Mouse (Mus musculus) forebrain, embryonic 13.5 days (tissue): ENCODE measurements at regions not wholly inside any gene's neighbourhood (a gene's known extent, or its start where the extent isn't known, plus 50 kb on each side); places are given as distances from the start of the nearest gene placed in this dataset.

Source experiments
- ATAC-seq: fragments of 200-750 bp; cut with Nextera tagmentation; 2 replicates; pipeline ENCODE4 v1.8.0; 2017
- H3K27ac ChIP-seq: fragments of 300-500 bp; sonication (generic); 2 replicates; pipeline ENCODE4 v1.5.1; 2015; ENCODE audit warnings: inconsistent platforms, mild to moderate bottlenecking, moderate library complexity
- H3K27me3 ChIP-seq: fragments of 300-500 bp; sonication (generic); 2 replicates; pipeline ENCODE4 v1.6.1; 2015; ENCODE audit warnings: mild to moderate bottlenecking, inconsistent platforms
- H3K36me3 ChIP-seq: fragments of 300-500 bp; sonication (generic); 2 replicates; pipeline ENCODE4 v1.6.1; 2015; ENCODE audit warnings: mild to moderate bottlenecking, inconsistent platforms; ENCODE audit not compliant: poor library complexity, severe bottlenecking
- H3K4me1 ChIP-seq: fragments of 300-500 bp; sonication (generic); 2 replicates; pipeline ENCODE4 v1.6.1; 2015; ENCODE audit warnings: inconsistent platforms
- H3K4me2 ChIP-seq: fragments of 300-500 bp; sonication (generic); 2 replicates; pipeline ENCODE4 v1.6.1; 2015; ENCODE audit warnings: inconsistent platforms, mild to moderate bottlenecking, moderate library complexity
- H3K4me3 ChIP-seq: fragments of 300-500 bp; sonication (generic); 2 replicates; pipeline ENCODE4 v1.5.1; 2015; ENCODE audit warnings: mild to moderate bottlenecking, inconsistent platforms
- H3K9ac ChIP-seq: fragments of 300-500 bp; sonication (generic); 2 replicates; pipeline ENCODE4 v1.6.1; 2015; ENCODE audit warnings: mild to moderate bottlenecking, inconsistent platforms
- H3K9me3 ChIP-seq: fragments of 300-500 bp; sonication (generic); replicated peaks from 2 replicates; pipeline ENCODE4 v1.6.1; 2016; ENCODE audit warnings: inconsistent platforms
- WGBS: fragments of 180-500 bp; shearing (Covaris S2); methylation state at CpG from one replicate; pipeline ENCODE4 v1.1.7; 2015; 5-methylcytosine and 5-hydroxymethylcytosine counted together

DNA sequence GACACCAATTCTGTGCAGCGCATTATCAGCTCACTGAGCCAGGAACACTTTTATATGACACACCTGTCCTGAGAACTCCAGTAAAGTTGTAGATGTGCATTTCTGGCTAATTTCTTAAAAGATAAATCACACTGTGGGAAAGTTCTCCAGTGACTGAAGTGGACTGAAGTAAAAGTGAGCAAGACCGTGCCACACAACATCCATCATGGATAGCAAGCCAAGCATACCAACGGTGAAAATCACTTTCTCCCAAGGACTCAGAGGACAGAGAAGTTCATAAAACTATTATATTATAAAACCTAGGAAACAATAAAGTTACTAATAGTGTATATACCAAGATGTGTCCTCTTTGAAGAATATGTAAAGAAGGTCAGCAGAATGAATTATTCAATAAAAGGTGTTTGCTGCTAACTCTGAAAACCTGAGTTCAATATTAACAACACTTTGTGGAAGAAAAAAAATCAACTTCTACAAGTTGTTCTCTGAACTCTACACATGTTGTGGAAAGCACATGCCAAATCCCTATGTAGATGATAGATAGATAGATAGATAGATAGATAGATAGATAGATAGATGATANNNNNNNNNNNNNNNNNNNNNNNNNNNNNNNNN is 298.2 kb upstream of the Igbp1b start:
- Histone ChIP-seq H3K27ac (no peak overlapping the region), H3K4me2 (no peak overlapping the region), H3K9ac (no peak overlapping the region), H3K4me3 (no peak overlapping the region), H3K27me3 (no peaks in the 10 kb centered on the region), H3K36me3 (no peaks in the 10 kb centered on the region), H3K4me1 (no peaks in the 10 kb centered on the region), H3K9me3 (no peaks in the 10 kb centered on the region)
- WGBS: 96% methylated on average over 3 of the region's 3 CpGs
- no peak for ATAC-seq

DNA sequence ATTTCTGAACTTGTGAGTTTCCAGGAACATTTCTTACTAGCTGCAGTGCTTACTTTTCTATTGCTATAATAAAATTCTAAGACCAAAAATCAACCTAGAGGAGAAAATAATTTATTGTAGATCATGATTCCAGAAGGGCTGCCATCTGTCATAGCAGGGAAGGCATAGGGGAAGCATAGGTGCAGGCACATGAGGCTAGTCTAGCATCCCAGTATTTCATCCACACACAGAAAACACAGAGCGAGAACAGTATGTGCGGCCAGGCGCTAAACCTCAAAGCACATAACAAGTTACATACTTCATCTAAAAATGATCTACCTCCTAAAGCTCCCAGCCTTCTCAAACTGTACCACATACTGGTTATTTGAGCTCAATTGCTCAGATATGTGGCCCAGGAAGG is 292.5 kb upstream of the Igbp1b start:
- no peak overlapping the region for H3K4me3 ChIP-seq
- no peaks in the 10 kb centered on the region for H3K27me3 ChIP-seq
- no peaks in the 10 kb centered on the region for H3K36me3 ChIP-seq
- no peaks in the 10 kb centered on the region for H3K9me3 ChIP-seq
- no peak overlapping the region for H3K4me2 ChIP-seq
- no peaks in the 10 kb centered on the region for H3K4me1 ChIP-seq
- WGBS: 97% methylated on average over 3 of the region's 3 CpGs
- no peak overlapping the region for H3K9ac ChIP-seq
- no peak overlapping the region for H3K27ac ChIP-seq
- no peak for ATAC-seq

DNA sequence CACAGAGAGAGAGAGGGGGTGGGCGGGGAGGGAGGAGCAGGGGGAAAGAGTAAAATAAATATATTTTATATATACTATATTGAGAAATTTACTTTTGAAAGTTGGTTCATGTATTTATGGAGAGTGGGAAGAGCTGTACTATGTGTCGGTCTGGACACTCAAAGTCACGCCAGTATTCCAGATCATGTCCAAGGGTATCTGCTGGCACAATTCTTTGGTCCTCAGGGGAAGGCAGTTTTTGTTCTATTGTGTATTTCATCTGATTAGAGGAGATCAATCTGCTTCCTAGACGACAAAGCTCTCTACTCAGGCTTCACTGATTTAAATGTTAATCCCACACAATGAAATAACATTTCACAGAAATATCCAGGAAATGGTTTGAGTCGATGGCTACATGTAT is 288.3 kb upstream of the Igbp1b start:
- H3K9ac ChIP-seq: no peak overlapping the region
- 48% methylated on average over 5 of the region's 5 CpGs for WGBS
- no peaks in the 10 kb centered on the region for H3K9me3 ChIP-seq
- H3K4me1 ChIP-seq: no peaks in the 10 kb centered on the region
- H3K27me3 ChIP-seq: no peaks in the 10 kb centered on the region
- no peaks in the 10 kb centered on the region for H3K36me3 ChIP-seq
- no peak overlapping the region for H3K4me3 ChIP-seq
- no peak for ATAC-seq
- H3K27ac ChIP-seq: no peak overlapping the region
- no peak overlapping the region for H3K4me2 ChIP-seq

DNA sequence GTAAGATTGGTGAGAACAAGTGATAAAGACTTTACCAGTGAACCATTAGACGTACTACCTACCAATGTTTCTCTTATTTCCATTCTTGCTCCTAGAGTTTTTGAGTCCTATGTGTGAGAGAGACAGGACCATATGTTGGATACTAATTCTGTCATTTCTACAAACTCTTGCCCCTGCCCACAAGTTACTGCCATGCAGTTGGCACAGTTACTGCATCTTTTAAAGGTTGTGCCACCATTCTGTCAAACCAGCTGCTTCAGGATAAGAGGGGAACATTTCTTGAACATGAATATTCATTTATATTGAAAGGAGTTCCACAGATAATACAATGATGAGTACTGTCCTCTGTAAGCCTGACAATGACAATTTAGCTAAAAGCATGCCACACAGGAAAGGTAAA is 287.1 kb upstream of the Igbp1b start:
- 47% methylated on average over 1 of the region's 1 CpGs for WGBS
- H3K4me3 ChIP-seq: no peak overlapping the region
- H3K36me3 ChIP-seq: no peaks in the 10 kb centered on the region
- H3K4me2 ChIP-seq: no peak overlapping the region
- no peaks in the 10 kb centered on the region for H3K9me3 ChIP-seq
- no peaks in the 10 kb centered on the region for H3K27me3 ChIP-seq
- no peak overlapping the region for H3K9ac ChIP-seq
- H3K4me1 ChIP-seq: no peaks in the 10 kb centered on the region
- no peak for ATAC-seq
- H3K27ac ChIP-seq: no peak overlapping the region

DNA sequence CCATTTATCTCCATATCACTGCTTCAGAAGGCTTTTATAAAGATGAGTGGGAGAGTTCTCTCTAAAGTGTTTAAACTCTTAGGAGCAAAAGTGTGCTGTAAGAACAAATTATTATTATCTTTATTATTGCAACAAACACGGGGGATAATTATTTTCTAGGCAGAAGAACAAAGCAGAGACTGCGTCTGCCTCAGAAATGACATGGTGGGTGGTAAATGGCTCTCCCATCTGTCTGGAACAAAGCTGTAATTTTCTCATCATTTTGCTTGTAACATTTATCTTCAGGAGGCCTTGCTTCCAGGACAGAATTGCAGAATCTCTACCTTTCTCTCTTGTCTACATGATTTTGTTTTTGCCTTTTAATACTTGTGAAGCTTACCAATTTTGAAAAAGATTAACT is 261.8 kb upstream of the Igbp1b start:
- H3K4me2 ChIP-seq: no peak overlapping the region
- no peak overlapping the region for H3K9ac ChIP-seq
- 51% methylated on average over 2 of the region's 2 CpGs for WGBS
- H3K27ac ChIP-seq: no peak overlapping the region
- H3K4me1 ChIP-seq: no peaks in the 10 kb centered on the region
- H3K36me3 ChIP-seq: no peaks in the 10 kb centered on the region
- ATAC-seq: no peak
- H3K4me3 ChIP-seq: no peak overlapping the region
- no peaks in the 10 kb centered on the region for H3K27me3 ChIP-seq
- H3K9me3 ChIP-seq: no peaks in the 10 kb centered on the region

DNA sequence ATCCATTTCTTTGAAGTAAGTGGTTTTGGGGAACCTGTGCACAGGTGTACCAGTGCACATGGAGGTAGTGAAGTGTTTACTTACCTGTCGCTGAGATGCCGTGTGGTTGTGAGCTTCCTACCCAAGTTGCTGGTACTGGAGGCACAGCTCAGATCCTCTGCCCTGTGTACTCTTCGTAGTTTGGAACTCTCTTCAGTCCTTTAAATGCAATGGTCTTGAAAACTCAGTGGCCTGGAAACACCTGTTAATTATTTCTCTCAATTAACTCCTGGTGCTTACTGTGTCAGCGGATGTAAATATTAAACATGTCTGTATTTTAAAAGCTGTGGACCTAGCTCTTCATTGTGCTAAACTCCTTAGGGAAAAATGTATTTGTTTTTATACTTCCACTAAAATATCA is 261.2 kb upstream of the Igbp1b start:
- no peak for ATAC-seq
- Histone ChIP-seq H3K27ac (no peak overlapping the region), H3K27me3 (no peaks in the 10 kb centered on the region), H3K4me3 (no peak overlapping the region), H3K9me3 (no peaks in the 10 kb centered on the region), H3K4me2 (no peak overlapping the region), H3K9ac (no peak overlapping the region), H3K4me1 (no peaks in the 10 kb centered on the region), H3K36me3 (no peaks in the 10 kb centered on the region)
- WGBS: 89% methylated on average over 4 of the region's 4 CpGs

DNA sequence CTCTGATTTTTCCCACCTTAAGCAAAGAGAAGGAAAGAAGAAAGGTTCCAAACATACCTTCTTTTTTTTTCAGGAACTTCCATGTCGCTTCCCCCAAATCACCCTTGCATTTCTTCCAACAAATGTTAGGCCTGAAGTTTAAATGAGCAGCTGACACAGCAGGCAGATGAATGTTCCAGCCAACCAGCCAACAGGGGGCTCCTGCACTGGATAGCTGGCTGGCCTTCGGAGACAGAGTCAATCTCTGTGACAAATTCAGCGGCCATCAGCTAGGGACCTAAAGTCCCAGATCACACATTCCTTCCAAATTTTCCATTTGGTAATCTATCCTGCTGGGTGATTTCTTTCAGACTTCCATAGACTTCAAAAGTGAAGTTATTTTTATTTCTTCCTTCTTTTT is 256.6 kb upstream of the Igbp1b start:
- 71% methylated on average over 3 of the region's 3 CpGs for WGBS
- Histone ChIP-seq H3K9me3 (no peaks in the 10 kb centered on the region), H3K36me3 (no peaks in the 10 kb centered on the region), H3K27ac (no peak overlapping the region), H3K4me3 (no peak overlapping the region), H3K4me2 (no peak overlapping the region), H3K4me1 (no peaks in the 10 kb centered on the region), H3K9ac (no peak overlapping the region), H3K27me3 (no peaks in the 10 kb centered on the region)
- ATAC-seq: no peak

DNA sequence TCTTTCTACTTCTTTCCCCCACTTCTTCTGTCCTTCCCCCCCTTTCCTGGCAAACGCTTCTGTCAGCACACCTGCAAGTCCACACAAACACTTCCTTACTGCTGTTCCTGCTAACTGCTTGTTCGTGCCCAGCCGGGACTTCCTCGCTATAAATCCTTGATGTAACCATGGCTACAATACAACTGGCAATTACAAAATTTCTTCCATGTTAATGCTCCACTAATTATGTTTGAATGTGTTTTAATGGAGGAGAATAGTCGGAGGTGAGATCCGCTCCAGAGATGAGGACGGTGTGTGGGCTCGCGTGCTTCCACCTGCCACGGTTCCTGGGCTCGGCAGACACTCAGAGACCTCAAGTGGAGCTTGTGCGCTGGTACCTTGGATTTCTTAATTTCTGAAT is 215.3 kb upstream of the Igbp1b start:
- no peak overlapping the region for H3K4me3 ChIP-seq
- H3K4me1 ChIP-seq: peaks cover 12% of the 10 kb centered on the region
- peak overlapping the region; percentile 42 for H3K4me2 ChIP-seq
- H3K9ac ChIP-seq: no peak overlapping the region
- H3K36me3 ChIP-seq: no peaks in the 10 kb centered on the region
- H3K27ac ChIP-seq: 0 out of 2 replicates have a peak overlapping the region, but pooled peaks have one; percentile 31
- no peaks in the 10 kb centered on the region for H3K9me3 ChIP-seq
- WGBS: 41% methylated on average over 12 of the region's 12 CpGs
- peak; percentile 77 for ATAC-seq
- H3K27me3 ChIP-seq: no peaks in the 10 kb centered on the region; the same call in 1 of the 2 replicates

DNA sequence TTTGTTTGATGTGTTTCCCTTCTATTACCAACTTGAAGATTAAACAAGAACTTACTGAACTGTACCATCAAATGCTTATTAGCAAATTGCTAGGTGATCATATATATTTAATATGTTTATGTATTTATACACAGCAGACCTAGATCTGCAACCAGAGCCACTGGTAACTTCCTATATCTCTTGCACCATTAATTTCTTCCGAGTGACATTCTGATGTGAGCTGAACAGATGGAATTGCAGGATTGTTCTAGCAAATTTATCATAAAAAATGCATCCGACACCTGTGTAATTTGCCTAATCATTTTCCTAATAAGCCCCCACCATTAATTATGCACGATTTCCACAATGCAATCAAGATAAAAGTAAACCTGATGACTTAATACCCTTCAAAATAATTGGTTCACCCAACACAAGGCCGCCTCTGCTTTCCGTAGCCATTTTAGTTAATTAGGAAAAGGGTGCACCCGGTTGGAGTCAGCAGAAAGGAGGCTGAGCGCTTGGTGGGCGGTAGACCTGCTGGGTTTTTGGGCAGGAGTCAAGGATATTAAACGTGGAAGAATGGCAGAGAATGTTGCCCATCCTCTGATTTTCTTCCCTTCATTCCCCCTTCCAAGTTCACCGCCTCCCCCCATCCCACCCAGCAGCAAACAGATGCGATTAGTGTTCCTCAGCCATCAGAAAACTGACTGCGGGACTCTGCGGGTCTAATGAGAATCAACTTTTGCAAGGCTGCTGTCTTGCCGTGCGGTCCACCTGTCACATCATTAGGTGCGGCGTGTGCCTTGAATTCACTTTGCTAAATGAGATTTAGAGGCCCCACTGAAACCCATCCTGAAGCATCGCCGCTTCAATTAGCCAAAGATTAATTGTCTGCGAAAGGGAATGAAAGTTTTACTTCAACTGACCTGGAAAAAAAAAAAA is 214.4 kb upstream of the Igbp1b start:
- no peak overlapping the region for H3K4me3 ChIP-seq
- H3K4me2 ChIP-seq: peak overlapping the region; percentile 42
- 33% methylated on average over 20 of the region's 20 CpGs for WGBS
- H3K27ac ChIP-seq: peak overlapping the region; percentile 31
- H3K36me3 ChIP-seq: no peaks in the 10 kb centered on the region
- H3K27me3 ChIP-seq: no peaks in the 10 kb centered on the region; the same call in 1 of the 2 replicates
- H3K9me3 ChIP-seq: no peaks in the 10 kb centered on the region
- H3K4me1 ChIP-seq: peaks cover 12% of the 10 kb centered on the region
- H3K9ac ChIP-seq: no peak overlapping the region
- ATAC-seq: peak; percentile 82

DNA sequence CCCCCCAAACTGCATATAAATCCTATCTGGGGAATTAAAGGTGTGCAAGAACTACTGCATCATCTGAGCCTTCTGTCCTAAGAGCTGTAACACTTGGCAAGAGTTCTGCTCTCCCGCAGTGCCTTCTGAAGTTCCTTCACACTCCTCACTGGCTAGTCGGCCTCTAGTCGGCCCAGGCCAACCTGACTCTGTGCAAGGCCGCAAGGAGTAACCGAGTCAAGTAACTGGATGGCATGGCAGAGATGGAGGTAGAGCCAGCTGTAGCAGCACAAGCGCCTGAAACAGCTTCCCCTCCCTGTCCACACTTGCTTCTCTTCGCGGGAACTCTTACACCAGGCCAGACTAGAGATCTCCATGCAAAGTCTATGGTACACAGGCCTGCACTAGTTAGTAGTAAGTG is 179.7 kb upstream of the Igbp1b start:
- no peak for ATAC-seq
- Histone ChIP-seq H3K4me1 (no peaks in the 10 kb centered on the region), H3K36me3 (no peaks in the 10 kb centered on the region), H3K27ac (no peak overlapping the region), H3K4me2 (no peak overlapping the region), H3K27me3 (no peaks in the 10 kb centered on the region), H3K4me3 (no peak overlapping the region), H3K9me3 (no peaks in the 10 kb centered on the region), H3K9ac (no peak overlapping the region)
- 93% methylated on average over 8 of the region's 8 CpGs for WGBS

DNA sequence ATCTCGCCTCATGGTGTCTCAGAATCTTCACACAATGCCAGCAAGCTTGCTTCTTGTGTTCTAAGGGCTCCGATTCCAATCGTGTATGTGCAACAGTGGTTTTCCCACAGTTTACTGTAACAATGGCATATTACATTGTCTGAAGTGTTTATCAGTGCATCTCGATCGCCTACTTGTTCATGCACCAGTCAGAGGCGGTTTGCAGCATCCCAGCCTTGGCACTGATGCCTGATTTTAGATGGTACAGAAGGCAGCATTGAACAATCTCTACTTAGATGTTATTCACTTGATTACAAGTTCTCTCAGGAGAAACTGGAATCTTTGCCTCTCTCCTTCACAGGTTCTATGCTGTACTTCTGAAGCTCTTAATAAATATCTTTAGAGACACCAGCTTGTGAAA is 176.5 kb upstream of the Igbp1b start:
- ATAC-seq: no peak
- Histone ChIP-seq H3K4me2 (no peak overlapping the region), H3K4me1 (no peaks in the 10 kb centered on the region), H3K27ac (no peak overlapping the region), H3K9ac (no peak overlapping the region), H3K4me3 (no peak overlapping the region), H3K36me3 (no peaks in the 10 kb centered on the region), H3K27me3 (no peaks in the 10 kb centered on the region), H3K9me3 (no peaks in the 10 kb centered on the region)
- WGBS: 90% methylated on average over 6 of the region's 6 CpGs

DNA sequence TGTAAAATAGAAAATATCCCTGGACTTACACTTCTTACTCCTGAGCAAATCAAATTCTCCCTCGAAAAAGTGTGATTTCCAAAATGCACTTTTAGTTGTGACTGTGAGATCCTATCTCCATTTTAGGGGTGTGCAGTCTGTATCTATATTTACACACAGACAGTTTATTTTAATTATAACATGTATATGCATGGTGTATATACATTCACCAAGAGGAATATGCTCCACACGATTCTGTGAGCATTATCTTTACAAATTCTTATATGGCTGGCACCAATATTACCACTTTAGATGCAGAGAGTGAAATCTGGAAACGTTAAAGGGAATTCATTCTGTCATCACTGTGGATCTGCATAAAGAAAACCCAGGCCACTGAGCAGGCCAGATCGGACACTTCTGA is 143.5 kb upstream of the Igbp1b start:
- H3K4me2 ChIP-seq: no peak overlapping the region
- WGBS: 65% methylated on average over 4 of the region's 4 CpGs
- no peak overlapping the region for H3K9ac ChIP-seq
- H3K4me3 ChIP-seq: no peak overlapping the region
- ATAC-seq: no peak
- no peaks in the 10 kb centered on the region for H3K9me3 ChIP-seq
- H3K36me3 ChIP-seq: no peaks in the 10 kb centered on the region
- no peaks in the 10 kb centered on the region for H3K27me3 ChIP-seq
- no peaks in the 10 kb centered on the region for H3K4me1 ChIP-seq
- H3K27ac ChIP-seq: no peak overlapping the region
